Mouse (Mus musculus) heart, adult 8-10 months (tissue): ENCODE measurements at regions not wholly inside any gene's neighbourhood (a gene's known extent, or its start where the extent isn't known, plus 50 kb on each side); places are given as distances from the start of the nearest gene placed in this dataset.

Experiments used
- DNase-seq: peaks from one replicate; pipeline ENCODE4 v3.0.0; 2022; ENCODE audit warnings: low spot score

- no peak for DNase-seq
These were observed 159.8 kb upstream of the Kbtbd8 start for GRCm38 (mm10) chr6:94957172-94957668.

GRCm38 (mm10) chr6:94954580-94954979 lies 162.5 kb upstream of the Kbtbd8 start:
- no peak for DNase-seq

GRCm38 (mm10) chr6:94953658-94954057 lies 163.4 kb upstream of the Kbtbd8 start:
- DNase-seq, result no peak

- no peak for DNase-seq
These were observed 164.9 kb upstream of the Kbtbd8 start for GRCm38 (mm10) chr6:94951971-94952768.

- DNase-seq, result no peak
These were observed 166.1 kb upstream of the Kbtbd8 start for GRCm38 (mm10) chr6:94950944-94951343.

GRCm38 (mm10) chr6:94950319-94950718 lies 166.7 kb upstream of the Kbtbd8 start:
- DNase-seq, result no peak

GRCm38 (mm10) chr6:94946352-94946900 lies 170.6 kb upstream of the Kbtbd8 start:
- no peak for DNase-seq

GRCm38 (mm10) chr6:94945715-94946114 lies 171.3 kb upstream of the Kbtbd8 start:
- DNase-seq, result no peak

GRCm38 (mm10) chr6:94944196-94944595 lies 172.8 kb upstream of the Kbtbd8 start:
- DNase-seq, result no peak

- no peak for DNase-seq
These were observed 178.1 kb upstream of the Kbtbd8 start for GRCm38 (mm10) chr6:94938949-94939348.

- DNase-seq, result no peak
These were observed 180.8 kb upstream of the Kbtbd8 start for GRCm38 (mm10) chr6:94936206-94936605.

- DNase-seq, result no peak
These were observed 181.3 kb upstream of the Kbtbd8 start for GRCm38 (mm10) chr6:94935706-94936105.

GRCm38 (mm10) chr6:94927811-94928210 lies 189.2 kb upstream of the Kbtbd8 start:
- DNase-seq, result no peak

- DNase-seq, result no peak
These were observed 190.3 kb upstream of the Kbtbd8 start for GRCm38 (mm10) chr6:94926652-94927211.

GRCm38 (mm10) chr6:94925408-94925807 lies 191.6 kb upstream of the Kbtbd8 start:
- no peak for DNase-seq

GRCm38 (mm10) chr6:94924338-94925039 lies 192.6 kb upstream of the Kbtbd8 start:
- no peak for DNase-seq

- DNase-seq, result no peak
These were observed 195.3 kb upstream of the Kbtbd8 start for GRCm38 (mm10) chr6:94921741-94922140.

- no peak for DNase-seq
These were observed 196.3 kb upstream of the Kbtbd8 start for GRCm38 (mm10) chr6:94920770-94921169.

- DNase-seq, result no peak
These were observed 197.8 kb upstream of the Kbtbd8 start for GRCm38 (mm10) chr6:94919194-94919743.

GRCm38 (mm10) chr6:94915842-94916620 lies 201.0 kb upstream of the Kbtbd8 start:
- peak; percentile 59 for DNase-seq

GRCm38 (mm10) chr6:94911836-94912235 lies 205.2 kb upstream of the Kbtbd8 start:
- DNase-seq, result no peak
